Comparison of ENCODE assay signal across 30 mouse cellular contexts in genomic region chr3:125397443-125397842, GRCm38 (mm10). TPM values are rescaled to one million over a fixed set of nuclear protein-coding genes. Genes with fewer than 3 reads are reported as not detected.
A peak's percentile ranks its signal among the peaks of the same experiment; 100 is the strongest.
DNase-seq lines count a peak whose midpoint lies in the region; ATAC-seq and TF ChIP-seq lines count a peak whose summit lies in the region.
"Had no signal": no experiment of that assay in that cellular context is flagged by ENCODE, and none has a peak within 500 bp of the region (broad histone marks: within the 10 kb centered on the region; RNA-seq: fewer than 3 reads in every experiment).

No protein-coding gene starts in this region.

- no peaks in the 10 kb centered on the region for H3K9me3 ChIP-seq in intestine, postnatal 0 days (ENCODE audit: control insufficient read depth)
- no peaks in the 10 kb centered on the region for H3K9me3 ChIP-seq in intestine, embryonic 15.5 days
- H3K9me3 ChIP-seq in midbrain, embryonic 15.5 days = no peaks in the 10 kb centered on the region
- no peaks in the 10 kb centered on the region for H3K9me3 ChIP-seq in midbrain, embryonic 13.5 days
- H3K9me3 ChIP-seq: heart, embryonic 13.5 days; hindbrain, embryonic 15.5 days; limb, embryonic 10.5 days; limb, embryonic 15.5 days; liver, embryonic 13.5 days; neural tube, embryonic 15.5 days; stomach, embryonic 15.5 days had no signal

- no peaks in the 10 kb centered on the region for H3K27me3 ChIP-seq in intestine, postnatal 0 days (replicated peaks; ENCODE audit: control insufficient read depth, insufficient read depth, low read length)
- H3K27me3 ChIP-seq in intestine, embryonic 15.5 days (replicated peaks) = no peaks in the 10 kb centered on the region
- no peaks in the 10 kb centered on the region for H3K27me3 ChIP-seq in midbrain, embryonic 15.5 days (replicated peaks)
- no peaks in the 10 kb centered on the region for H3K27me3 ChIP-seq in midbrain, embryonic 13.5 days
- H3K27me3 ChIP-seq: CH12.LX; heart, embryonic 13.5 days; hindbrain, embryonic 15.5 days; limb, embryonic 15.5 days; liver, embryonic 13.5 days; neural tube, embryonic 15.5 days; stomach, embryonic 15.5 days had no signal

- H3K36me3 ChIP-seq in intestine, postnatal 0 days (ENCODE audit: control insufficient read depth, insufficient read depth) = no peaks in the 10 kb centered on the region
- no peaks in the 10 kb centered on the region for H3K36me3 ChIP-seq in intestine, embryonic 15.5 days
- H3K36me3 ChIP-seq in midbrain, embryonic 15.5 days (replicated peaks) = no peaks in the 10 kb centered on the region
- no peaks in the 10 kb centered on the region for H3K36me3 ChIP-seq in midbrain, embryonic 13.5 days
- H3K36me3 ChIP-seq: heart, embryonic 13.5 days; hindbrain, embryonic 15.5 days; limb, embryonic 10.5 days; limb, embryonic 15.5 days; liver, embryonic 13.5 days; neural tube, embryonic 15.5 days; stomach, embryonic 15.5 days had no signal

- no peak for ATAC-seq in intestine, postnatal 0 days
- ATAC-seq in intestine, embryonic 15.5 days = no peak
- peak; percentile 62; the same call in 1 of the 2 replicates for ATAC-seq in midbrain, embryonic 15.5 days (replicated peaks)
- no peak for ATAC-seq in midbrain, embryonic 13.5 days

- DNase-seq in brain, embryonic 14.5 days (ENCODE audit: low read depth) = peak; percentile 44
- no peak for DNase-seq in adrenal gland, adult (ENCODE audit: inconsistent age in 2 of 2, low spot score in 1 of 2)
- DNase-seq in left cerebral cortex, adult 8-10 months (ENCODE audit: low spot score in 2 of 2) = no peak
- DNase-seq: adrenal gland, postnatal 10 days; cerebellum, adult 11-12 months; cerebellum, adult 9-11 months; heart, adult 2 months; heart, postnatal 10 days; kidney, adult 9 months; kidney, postnatal 14 days; liver, embryonic 13.5 days; lung, adult 2 months; lung, postnatal 10 days; right cerebral cortex, postnatal 25 days; thymus, postnatal 14 days had no signal

- H3K4me2 ChIP-seq in intestine, postnatal 0 days (replicated peaks; ENCODE audit: low read depth) = no peak overlapping the region
- no peak overlapping the region for H3K4me2 ChIP-seq in intestine, embryonic 15.5 days (replicated peaks)
- no peak overlapping the region for H3K4me2 ChIP-seq in midbrain, embryonic 15.5 days
- no peak overlapping the region for H3K4me2 ChIP-seq in midbrain, embryonic 13.5 days (replicated peaks)
- H3K4me2 ChIP-seq: heart, embryonic 13.5 days; hindbrain, embryonic 15.5 days; limb, embryonic 15.5 days; liver, embryonic 13.5 days; neural tube, embryonic 15.5 days; stomach, embryonic 15.5 days had no signal

- no peak overlapping the region for H3K4me3 ChIP-seq in intestine, postnatal 0 days (ENCODE audit: low read depth, low read length)
- no peak overlapping the region for H3K4me3 ChIP-seq in intestine, embryonic 15.5 days (replicated peaks)
- no peak overlapping the region for H3K4me3 ChIP-seq in midbrain, embryonic 15.5 days
- H3K4me3 ChIP-seq in midbrain, embryonic 13.5 days (replicated peaks) = no peak overlapping the region
- H3K4me3 ChIP-seq: erythroblast, embryonic 14.5 days; heart, adult 2 months; heart, embryonic 13.5 days; hindbrain, embryonic 15.5 days; limb, embryonic 10.5 days; limb, embryonic 15.5 days; liver, embryonic 13.5 days; neural tube, embryonic 15.5 days; stomach, embryonic 15.5 days had no signal

- no peak overlapping the region for H3K9ac ChIP-seq in intestine, postnatal 0 days (ENCODE audit: low read depth, low read length)
- no peak overlapping the region for H3K9ac ChIP-seq in intestine, embryonic 15.5 days
- no peak overlapping the region for H3K9ac ChIP-seq in midbrain, embryonic 15.5 days
- no peak overlapping the region for H3K9ac ChIP-seq in midbrain, embryonic 13.5 days (replicated peaks)
- H3K9ac ChIP-seq: heart, embryonic 13.5 days; hindbrain, embryonic 15.5 days; limb, embryonic 15.5 days; liver, embryonic 13.5 days; neural tube, embryonic 15.5 days; stomach, embryonic 15.5 days had no signal

- 65% methylated on average over 3 of the region's 3 CpGs for whole genome bisulfite sequencing in intestine, postnatal 0 days
- 67% methylated on average over 3 of the region's 3 CpGs for WGBS in intestine, embryonic 15.5 days
- WGBS in midbrain, embryonic 15.5 days = 76% methylated on average over 3 of the region's 3 CpGs
- 79% methylated on average over 3 of the region's 3 CpGs for WGBS in midbrain, embryonic 13.5 days

- H3K4me1 ChIP-seq in intestine, postnatal 0 days (replicated peaks; ENCODE audit: control insufficient read depth, insufficient read depth, low read length) = no peaks in the 10 kb centered on the region
- H3K4me1 ChIP-seq in intestine, embryonic 15.5 days (replicated peaks) = no peaks in the 10 kb centered on the region
- H3K4me1 ChIP-seq in midbrain, embryonic 15.5 days = no peaks in the 10 kb centered on the region
- no peaks in the 10 kb centered on the region for H3K4me1 ChIP-seq in midbrain, embryonic 13.5 days (replicated peaks)
- H3K4me1 ChIP-seq: heart, embryonic 13.5 days; hindbrain, embryonic 15.5 days; limb, embryonic 10.5 days; limb, embryonic 15.5 days; liver, embryonic 13.5 days; neural tube, embryonic 15.5 days; stomach, embryonic 15.5 days had no signal

- H3K27ac ChIP-seq in intestine, postnatal 0 days (ENCODE audit: low read depth, low read length) = no peak overlapping the region
- H3K27ac ChIP-seq in intestine, embryonic 15.5 days = no peak overlapping the region
- no peak overlapping the region for H3K27ac ChIP-seq in midbrain, embryonic 15.5 days
- no peak overlapping the region for H3K27ac ChIP-seq in midbrain, embryonic 13.5 days
- H3K27ac ChIP-seq: heart, adult 2 months; heart, embryonic 13.5 days; hindbrain, embryonic 15.5 days; limb, embryonic 10.5 days; limb, embryonic 15.5 days; liver, embryonic 13.5 days; macrophage; neural tube, embryonic 15.5 days; stomach, embryonic 15.5 days had no signal

- 0 out of 2 replicates have a peak, but pooled peaks have one; percentile 19 for TF ChIP-seq CTCF in intestine, postnatal 0 days (IDR thresholded peaks at IDR 0.05; ENCODE audit: low read depth)
- no peak for TF ChIP-seq CTCF in brain, embryonic 14.5 days (IDR thresholded peaks at IDR 0.05; ENCODE audit: borderline replicate concordance, extremely low read depth, insufficient read depth, insufficient read length)

- no peak for TF ChIP-seq POLR2A in brain, embryonic 14.5 days (IDR thresholded peaks at IDR 0.05; ENCODE audit: borderline replicate concordance, extremely low read depth, insufficient read depth, insufficient read length, poor library complexity, severe bottlenecking)

RNA-seq across cellular contexts. Expression of gene Ndst4, which starts 6.4 kb away (rescaled TPM):
- polyA plus RNA-seq in intestine, postnatal 0 days (2015; fragmentation: Nextera tagmentation; extraction: Ambion mirVana) = 0.44 and 0.46 TPM in 2 replicates
- polyA plus RNA-seq in intestine, embryonic 15.5 days (2015; fragmentation: Nextera tagmentation; extraction: Ambion mirVana) = 0.62 and 0.81 TPM in 2 replicates
- polyA plus RNA-seq in midbrain, embryonic 15.5 days (2015; fragmentation: Nextera tagmentation; extraction: Ambion mirVana) = 6.2 and 9.4 TPM in 2 replicates
- 2.0 and 2.5 TPM in 2 replicates for polyA plus RNA-seq in midbrain, embryonic 13.5 days (2015; fragmentation: Nextera tagmentation; extraction: Ambion mirVana)
- 2.6 and 4.0 TPM in 2 replicates for polyA plus RNA-seq in brain, embryonic 14.5 days (2012; rRNA removed)
- 10 to 100 TPM in 3 of 4 experiments, 1 to 10 TPM in 1; 9.1 to 13.9 (median 10.4) TPM for total RNA-seq in left cerebral cortex, adult 8-10 months (2022)
- total RNA-seq: adrenal gland, postnatal 10 days; CH12.LX; ES-E14; heart, adult 2 months; heart, postnatal 10 days; hematopoietic stem cell, adult 5-6 weeks had no signal
- polyA plus RNA-seq: erythroblast, embryonic 14.5 days; liver, embryonic 13.5 days; macrophage had no signal
